Mouse (Mus musculus) olfactory bulb, adult 2 months (tissue): Measurements from ENCODE around the gene Tcf12.

ENCODE experiments used
- CTCF ChIP-seq: fragments of 200-500 bp; IDR thresholded peaks from 2 replicates; pipeline ENCODE4 v1.5.1; 2012; ENCODE audit warnings: low read depth, mild to moderate bottlenecking, low read length, moderate library complexity; ENCODE audit not compliant: insufficient read depth
- POLR2A ChIP-seq: fragments of 200-500 bp; IDR thresholded peaks from 2 replicates; pipeline ENCODE4 v1.6.1; 2012; ENCODE audit warnings: mild to moderate bottlenecking, low read depth, low read length, moderate library complexity; ENCODE audit not compliant: insufficient read depth

- no peak for TF ChIP-seq POLR2A
- no peak for TF ChIP-seq CTCF
Measured at GRCm38 (mm10) chr9:71953217-71953616, 158.5 kb downstream of the Tcf12 start.
